Mouse (Mus musculus) heart, embryonic 11.5 days (tissue): ENCODE results near the gene Trp73. TPM values are rescaled to one million over a fixed set of nuclear protein-coding genes. Genes with fewer than 3 reads are reported as not detected.

Experiments used
- ATAC-seq: fragments of 200-750 bp; cut with Nextera tagmentation; replicated peaks from 2 replicates; pipeline ENCODE4 v1.8.0; 2017; ENCODE audit warnings: moderate library complexity; ENCODE audit not compliant: insufficient number of reproducible peaks, low FRiP score, low TSS enrichment
- H3K27ac ChIP-seq: fragments of 300-500 bp; sonication (generic); 2 replicates; pipeline ENCODE4 v1.5.1; 2014; ENCODE audit warnings: mild to moderate bottlenecking, low read depth, low read length
- H3K27me3 ChIP-seq: fragments of 300-500 bp; sonication (generic); 2 replicates; pipeline ENCODE4 v1.6.1; 2014; ENCODE audit warnings: mild to moderate bottlenecking, low read length, mixed read lengths; ENCODE audit not compliant: control insufficient read depth, insufficient read depth
- H3K36me3 ChIP-seq: fragments of 300-500 bp; sonication (generic); 2 replicates; pipeline ENCODE4 v1.6.1; 2014; ENCODE audit warnings: mild to moderate bottlenecking, low read length, moderate library complexity, mixed read lengths; ENCODE audit not compliant: control insufficient read depth, insufficient read depth
- H3K4me1 ChIP-seq: fragments of 300-500 bp; sonication (generic); 2 replicates; pipeline ENCODE4 v1.6.1; 2014; ENCODE audit warnings: low read length; ENCODE audit not compliant: control insufficient read depth, insufficient read depth
- H3K4me2 ChIP-seq: fragments of 300-500 bp; sonication (generic); 2 replicates; pipeline ENCODE4 v1.6.1; 2014; ENCODE audit warnings: mild to moderate bottlenecking, moderate library complexity
- H3K4me3 ChIP-seq: fragments of 300-500 bp; sonication (generic); 2 replicates; pipeline ENCODE4 v1.5.1; 2014; ENCODE audit warnings: low read depth, low read length
- H3K9ac ChIP-seq: fragments of 300-500 bp; sonication (generic); 2 replicates; pipeline ENCODE4 v1.6.1; 2014; ENCODE audit warnings: mild to moderate bottlenecking, low read depth, low read length, moderate library complexity
- H3K9me3 ChIP-seq: fragments of 300-500 bp; sonication (generic); replicated peaks from 2 replicates; pipeline ENCODE4 v1.6.1; 2016; ENCODE audit warnings: low read length; ENCODE audit not compliant: control insufficient read depth
- WGBS: fragments of 180-500 bp; shearing (Covaris S2); extraction: QIAGEN DNeasy Blood & Tissue Kit; methylation state at CpG from one replicate; pipeline ENCODE4 v1.1.7; 2014; ENCODE audit not compliant: insufficient replicate concordance; 5-methylcytosine and 5-hydroxymethylcytosine counted together
- polyA plus RNA-seq: library from polyadenylated mRNA; unstranded; fragments of >200 nt; fragmentation: Nextera tagmentation; extraction: Ambion mirVana; gene quantifications from 2 replicates; pipeline ENCODE4 v1.2.1, GENCODE M21; 2014

The Trp73 gene
- polyA plus RNA-seq, 1 experiment from 2014 or later = not detected

DNA sequence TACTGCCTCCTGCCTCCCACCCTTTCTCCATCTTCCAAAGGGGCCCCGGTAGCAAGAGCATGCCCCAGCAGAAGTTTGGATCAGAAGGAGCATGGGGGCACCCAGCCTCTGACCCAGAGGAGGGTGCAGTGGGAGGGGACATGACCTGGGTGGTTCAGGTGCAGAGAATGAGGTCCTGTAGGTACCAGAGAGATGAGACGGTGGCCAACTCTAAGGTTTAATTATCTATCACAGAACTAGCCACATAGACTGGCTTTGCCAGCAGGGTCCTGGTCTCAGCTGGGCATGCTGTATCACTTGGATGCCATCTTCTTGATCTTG, 113.6 kb downstream of the Trp73 start:
- Histone ChIP-seq H3K9ac (peak overlapping the region; percentile 75; the same call in 1 of the 2 replicates), H3K4me2 (peak overlapping the region; percentile 77), H3K27ac (no peak overlapping the region), H3K4me1 (peaks cover 44% of the 10 kb centered on the region), H3K4me3 (peak overlapping the region; percentile 58), H3K27me3 (peaks cover 7% of the 10 kb centered on the region; the same call in 1 of the 2 replicates), H3K9me3 (no peaks in the 10 kb centered on the region), H3K36me3 (no peaks in the 10 kb centered on the region; the same call in 1 of the 2 replicates)
- WGBS = 34% methylated on average over 2 of the region's 2 CpGs
- no peak for ATAC-seq

DNA sequence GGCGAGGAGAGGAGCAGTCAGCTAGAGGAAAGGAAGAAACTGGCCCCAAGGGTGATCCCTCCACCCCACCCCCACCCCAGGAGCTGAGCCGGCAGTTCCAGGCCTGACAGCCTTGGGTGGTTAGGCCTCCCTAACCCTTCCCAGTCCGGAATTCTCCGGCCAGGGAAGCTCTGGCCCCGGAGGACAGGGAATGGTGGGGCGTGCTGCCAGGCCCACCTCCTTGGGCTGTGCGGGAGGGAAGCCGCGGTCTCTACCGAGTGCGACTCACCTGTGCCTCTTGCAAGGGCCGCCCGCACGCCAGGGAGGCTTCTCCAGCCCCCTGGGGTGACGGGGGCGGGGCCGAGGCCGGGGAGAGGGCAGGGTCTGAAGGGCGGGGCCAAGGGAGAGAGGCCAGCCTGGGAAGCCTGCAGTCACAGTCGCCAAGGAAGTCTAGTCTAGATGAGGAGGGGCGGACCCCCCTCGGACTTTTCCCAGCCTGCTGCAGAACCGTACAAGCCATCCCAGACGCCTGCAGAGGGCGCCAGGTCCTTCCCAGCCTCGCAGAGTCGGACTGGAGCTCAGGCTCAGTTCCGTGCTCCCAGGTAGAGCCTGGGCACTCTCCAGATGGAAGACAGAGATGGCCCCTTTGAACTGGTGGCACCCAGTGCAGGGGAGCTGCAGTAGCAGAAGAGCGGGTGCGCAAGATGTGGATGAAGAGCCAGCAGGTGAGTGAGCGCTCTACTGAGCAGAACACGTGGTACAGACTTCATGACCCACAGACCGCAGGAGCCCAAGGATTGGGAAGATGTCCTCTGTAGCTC, 114.2 kb downstream of the Trp73 start, which contains the start of gene Smim1:
Gene Smim1, minus strand, starts transcription at position 590 of the 800 bp plus-strand sequence.
- Histone ChIP-seq H3K4me1 (peaks cover 44% of the 10 kb centered on the region), H3K36me3 (peaks cover 4% of the 10 kb centered on the region), H3K9ac (peak within 1 kb of the TSS; percentile 75), H3K4me2 (peak within 1 kb of the TSS; percentile 77), H3K27me3 (peaks cover 7% of the 10 kb centered on the region; the same call in 1 of the 2 replicates), H3K27ac (peak within 1 kb of the TSS; percentile 85), H3K9me3 (no peaks in the 10 kb centered on the region), H3K4me3 (peak within 1 kb of the TSS; percentile 58)
- peak; percentile 42 for ATAC-seq
- WGBS = 3% methylated on average over 30 of the region's 33 CpGs

DNA sequence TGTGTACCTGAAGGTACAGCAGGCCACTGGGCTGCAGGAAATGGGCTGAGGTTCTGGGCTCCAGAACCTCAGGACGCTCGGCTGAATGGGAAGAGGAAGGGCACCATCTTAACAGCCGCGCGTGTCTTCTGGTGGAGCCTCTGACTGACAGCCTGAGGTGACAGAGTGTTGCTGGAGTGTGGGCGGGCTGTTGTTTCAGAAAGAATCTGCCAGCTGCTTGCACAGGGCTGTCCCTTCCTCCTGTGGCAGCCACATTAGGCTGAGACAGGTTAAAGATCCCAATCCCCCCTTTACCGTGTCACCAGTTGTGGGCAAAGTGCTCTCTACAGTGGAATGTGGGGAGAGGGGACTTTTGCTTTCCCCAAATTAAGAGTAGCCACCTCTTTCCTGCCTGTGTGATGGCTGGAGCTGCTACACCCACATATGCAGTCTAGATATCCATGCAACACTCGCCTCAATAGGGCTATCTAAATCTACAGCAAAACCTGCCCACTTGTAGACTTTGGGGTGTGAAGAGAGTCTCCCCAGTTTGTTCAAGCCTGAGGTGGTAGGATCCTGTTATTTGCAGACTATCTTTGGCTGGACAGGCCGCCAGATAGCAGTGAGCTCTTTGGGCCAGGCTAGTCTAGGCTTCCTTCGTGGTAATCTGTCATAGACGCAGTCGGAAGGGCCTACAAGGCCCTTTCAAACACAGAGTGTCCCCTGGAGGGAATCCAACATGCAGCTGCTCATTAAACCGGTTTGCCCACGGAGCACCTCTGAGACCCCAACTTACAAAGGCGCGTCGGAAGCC, 115.1 kb downstream of the Trp73 start:
- Histone ChIP-seq H3K4me2 (peak overlapping the region; percentile 77), H3K9ac (peak overlapping the region; percentile 75), H3K36me3 (peaks cover 12% of the 10 kb centered on the region), H3K27me3 (peaks cover 7% of the 10 kb centered on the region; the same call in 1 of the 2 replicates), H3K4me1 (peaks cover 44% of the 10 kb centered on the region), H3K27ac (peak overlapping the region; percentile 85), H3K9me3 (no peaks in the 10 kb centered on the region), H3K4me3 (peak overlapping the region; percentile 58)
- WGBS = 17% methylated on average over 17 of the region's 17 CpGs
- ATAC-seq = no peak

DNA sequence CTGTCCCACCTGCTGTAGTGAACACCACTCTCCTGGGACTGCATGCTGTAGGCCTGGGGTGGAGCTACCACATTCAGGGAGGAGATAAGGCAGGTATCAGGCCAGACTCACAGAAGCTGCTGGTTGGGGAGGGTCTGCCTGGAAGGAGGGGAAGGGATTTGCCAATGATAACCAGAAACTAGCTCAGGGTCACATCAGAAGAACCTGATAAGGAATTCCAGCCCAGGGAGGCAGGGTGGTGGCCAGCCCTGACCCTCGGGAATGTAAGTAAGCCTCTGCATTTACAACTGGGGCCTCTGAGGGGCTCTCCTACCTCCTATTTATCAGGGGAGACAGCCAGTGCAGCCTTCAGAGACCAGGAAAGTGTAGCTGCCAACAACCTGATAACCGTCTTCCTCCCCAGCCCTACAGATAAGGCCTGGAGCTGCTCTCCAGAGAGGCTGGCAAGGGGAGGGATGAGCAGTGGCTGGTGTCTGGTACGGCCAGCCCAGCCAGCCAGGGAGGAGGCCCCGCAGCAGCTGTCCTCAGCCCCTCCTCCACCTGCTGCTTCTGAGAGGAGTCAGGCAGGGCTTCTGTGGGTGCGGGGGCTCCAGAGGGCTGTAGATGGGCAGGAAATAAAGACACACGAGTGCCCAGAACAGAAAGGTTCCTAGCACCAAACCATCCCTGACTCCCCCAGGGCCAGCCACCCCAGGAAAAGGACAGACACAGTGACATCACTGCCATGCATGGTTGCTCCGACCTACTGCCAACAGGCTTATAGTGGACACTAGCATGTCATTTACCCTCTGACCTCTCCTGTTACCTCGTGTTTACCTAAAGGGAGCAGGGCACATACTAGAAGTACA, 116.0 kb downstream of the Trp73 start:
- H3K9ac ChIP-seq = peak overlapping the region; percentile 75
- H3K4me1 ChIP-seq = peaks cover 44% of the 10 kb centered on the region
- peak; percentile 76 for ATAC-seq
- peaks cover 18% of the 10 kb centered on the region for H3K36me3 ChIP-seq
- H3K27ac ChIP-seq = peak overlapping the region; percentile 85
- peaks cover 7% of the 10 kb centered on the region; the same call in 1 of the 2 replicates for H3K27me3 ChIP-seq
- WGBS = 10% methylated on average over 8 of the region's 8 CpGs
- no peaks in the 10 kb centered on the region for H3K9me3 ChIP-seq
- H3K4me3 ChIP-seq = peak overlapping the region; percentile 58
- peak overlapping the region; percentile 77 for H3K4me2 ChIP-seq

DNA sequence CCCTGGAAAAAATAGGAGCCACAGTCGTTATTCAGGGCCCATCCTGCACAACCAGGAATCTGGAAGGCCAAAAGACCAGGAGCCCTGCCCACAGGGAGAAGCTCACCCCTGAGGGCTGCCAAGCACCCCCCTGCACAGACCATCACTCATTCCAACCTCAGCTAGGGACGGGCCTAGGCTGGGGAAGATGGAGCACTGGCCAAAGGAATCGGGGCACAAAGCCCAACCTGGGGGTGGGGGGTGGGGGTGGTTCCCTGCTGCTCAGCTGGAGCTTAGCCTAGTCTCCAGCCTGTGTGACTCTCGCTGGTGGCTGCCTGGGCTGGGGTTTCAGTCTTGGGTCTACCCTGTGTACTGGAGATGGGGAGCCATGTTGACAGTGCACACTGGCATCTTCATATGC, 117.2 kb downstream of the Trp73 start:
- Histone ChIP-seq H3K4me2 (peak overlapping the region; percentile 77), H3K4me3 (peak overlapping the region; percentile 58; the same call in 1 of the 2 replicates)
- ATAC-seq = no peak

DNA sequence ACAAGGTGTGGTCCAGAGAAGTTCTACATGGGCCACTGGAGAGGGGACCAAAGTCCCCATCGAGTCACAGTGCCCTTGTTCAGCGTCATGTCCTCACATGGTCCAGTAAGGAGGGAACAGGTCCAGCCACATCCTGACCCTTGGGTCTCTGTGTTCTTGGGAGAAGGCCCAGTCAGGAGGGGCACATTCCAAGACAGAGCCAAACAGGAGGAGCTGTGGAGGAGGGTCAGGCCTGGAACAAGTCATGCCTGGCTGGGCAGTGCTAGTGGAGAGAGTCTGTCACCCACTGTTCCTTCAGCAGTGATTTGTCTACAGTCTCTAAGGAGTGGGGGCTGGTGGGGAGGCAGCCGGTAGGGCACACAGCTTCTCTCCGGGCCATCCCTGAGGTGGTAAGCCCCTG, 117.6 kb downstream of the Trp73 start:
- WGBS = 75% methylated on average over 4 of the region's 4 CpGs
- H3K4me1 ChIP-seq = peaks cover 44% of the 10 kb centered on the region

More for the DNA sequence above, 117.2 kb downstream of the Trp73 start:
- peaks cover 26% of the 10 kb centered on the region for H3K36me3 ChIP-seq
- 36% methylated on average over 4 of the region's 4 CpGs for WGBS
- no peaks in the 10 kb centered on the region for H3K9me3 ChIP-seq
- H3K4me1 ChIP-seq = peaks cover 44% of the 10 kb centered on the region
- H3K27ac ChIP-seq = peak overlapping the region; percentile 85
- H3K9ac ChIP-seq = peak overlapping the region; percentile 3; the same call in 1 of the 2 replicates
- H3K27me3 ChIP-seq = peaks cover 7% of the 10 kb centered on the region; the same call in 1 of the 2 replicates

DNA sequence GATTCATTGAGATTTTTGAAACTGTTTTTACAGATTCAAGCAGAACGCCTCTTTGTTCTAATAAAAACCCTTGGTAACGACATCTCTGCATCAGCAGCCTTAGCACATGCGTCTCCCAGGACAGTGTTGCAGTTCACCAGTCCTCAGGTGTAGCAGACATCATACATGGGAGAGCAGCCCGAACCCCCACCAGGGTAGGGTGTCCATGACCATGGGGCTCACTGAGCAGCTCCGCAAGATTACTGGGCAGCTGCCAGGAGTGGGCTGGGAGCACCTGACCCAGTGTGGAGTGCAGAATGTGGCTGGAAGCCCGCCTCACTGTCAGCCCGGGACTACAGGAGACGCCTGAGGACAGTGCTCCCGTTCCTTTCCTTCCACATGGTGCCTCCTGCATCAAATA, 118.6 kb downstream of the Trp73 start:
- Histone ChIP-seq H3K4me2 (no peak overlapping the region), H3K36me3 (peaks cover 32% of the 10 kb centered on the region), H3K27me3 (no peaks in the 10 kb centered on the region; the same call in 1 of the 2 replicates), H3K27ac (no peak overlapping the region), H3K9me3 (no peaks in the 10 kb centered on the region), H3K4me1 (peaks cover 41% of the 10 kb centered on the region), H3K9ac (no peak overlapping the region), H3K4me3 (no peak overlapping the region)
- 86% methylated on average over 9 of the region's 9 CpGs for WGBS
- no peak for ATAC-seq

More for the DNA sequence above, 117.6 kb downstream of the Trp73 start:
- ATAC-seq = no peak
- Histone ChIP-seq H3K4me3 (no peak overlapping the region), H3K4me2 (no peak overlapping the region; the same call in 1 of the 2 replicates), H3K27me3 (peaks cover 3% of the 10 kb centered on the region; the same call in 1 of the 2 replicates), H3K36me3 (peaks cover 26% of the 10 kb centered on the region), H3K9ac (peak overlapping the region; percentile 3; the same call in 1 of the 2 replicates), H3K9me3 (no peaks in the 10 kb centered on the region), H3K27ac (peak overlapping the region; percentile 85)

DNA sequence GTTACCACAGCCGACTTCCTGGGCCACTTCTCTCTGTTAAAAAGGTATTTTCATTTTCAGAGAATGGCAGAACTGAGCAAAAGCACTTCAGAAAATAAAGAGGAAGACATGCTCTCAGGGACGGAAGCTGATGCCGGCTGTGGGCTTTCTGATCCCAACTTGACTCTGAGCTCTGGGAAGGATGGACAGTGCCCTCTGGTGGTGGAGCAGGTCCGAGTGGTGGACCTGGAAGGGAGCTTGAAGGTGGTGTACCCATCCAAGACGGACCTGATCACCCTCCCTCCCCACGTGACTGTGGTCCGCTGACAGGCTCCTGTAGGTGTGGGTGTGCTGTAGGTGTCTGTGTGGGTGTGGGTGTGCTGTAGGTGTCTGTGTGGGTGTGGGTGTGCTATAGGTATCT, 120.4 kb downstream of the Trp73 start:
- peaks cover 40% of the 10 kb centered on the region for H3K36me3 ChIP-seq
- H3K4me2 ChIP-seq = no peak overlapping the region
- H3K9ac ChIP-seq = no peak overlapping the region
- H3K4me1 ChIP-seq = peaks cover 26% of the 10 kb centered on the region
- no peak overlapping the region for H3K4me3 ChIP-seq
- no peaks in the 10 kb centered on the region for H3K27me3 ChIP-seq
- ATAC-seq = no peak
- H3K9me3 ChIP-seq = no peaks in the 10 kb centered on the region
- H3K27ac ChIP-seq = no peak overlapping the region
- WGBS = 71% methylated on average over 7 of the region's 7 CpGs
